Mouse (Mus musculus) neural tube, postnatal 0 days (tissue): Measurements from ENCODE around the gene Mettl13. TPM values are rescaled to one million over a fixed set of nuclear protein-coding genes. Genes with fewer than 3 reads are reported as not detected.

ENCODE experiments used
- polyA plus RNA-seq: library from polyadenylated mRNA; unstranded; fragments of >200 nt; fragmentation: Nextera tagmentation; extraction: Ambion mirVana; gene quantifications from 2 replicates; pipeline ENCODE4 v1.2.1, GENCODE M21; 2015

Mettl13 gene
- polyA plus RNA-seq: 11.4 and 13.7 TPM in 2 replicates

DNA sequence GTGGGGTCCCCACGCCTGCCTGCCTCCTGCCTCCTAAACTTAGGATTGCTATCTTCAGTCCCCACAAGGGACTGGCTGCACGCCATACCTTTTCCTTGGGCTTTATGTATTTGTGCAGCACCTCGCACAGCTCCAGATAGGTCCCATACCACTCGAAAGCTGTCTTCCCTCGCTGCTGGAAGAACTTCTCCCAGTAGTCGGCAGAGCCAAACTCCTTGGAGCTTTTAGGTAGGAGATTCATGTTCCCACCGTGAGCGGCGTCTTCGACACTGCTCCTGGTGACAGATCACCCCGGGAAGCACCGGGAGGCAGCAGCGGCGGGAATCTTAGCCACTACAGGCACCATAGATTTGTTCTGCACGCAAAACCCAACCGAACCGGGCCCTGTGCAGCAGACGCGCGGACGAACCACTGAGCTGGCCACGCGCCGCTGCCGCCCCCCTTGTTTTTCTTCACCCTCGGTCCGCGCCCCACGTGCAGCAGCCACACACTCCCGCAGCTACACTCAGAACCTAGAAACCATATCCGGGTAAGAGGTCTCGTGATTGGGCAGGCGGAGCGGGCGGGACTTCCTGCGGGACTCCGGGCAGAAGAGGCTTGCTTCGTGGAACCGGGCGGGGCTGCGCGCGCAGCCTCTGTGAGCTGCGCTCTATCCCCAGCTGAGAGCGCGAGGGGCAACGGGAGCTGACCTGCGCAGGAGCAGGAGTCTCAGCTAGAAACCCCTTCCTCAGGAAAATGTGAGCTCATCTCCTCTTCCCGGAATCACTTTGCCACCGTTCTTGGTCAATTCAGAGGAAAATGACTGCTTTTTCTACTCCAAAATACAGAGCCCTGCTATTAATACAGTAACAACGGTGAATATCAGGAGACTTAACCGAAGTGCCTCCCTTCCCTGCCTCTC lies at the start of gene Mettl13:
TSS of gene Mettl13 (minus strand) at position 536 of the 901 bp plus-strand sequence.

DNA sequence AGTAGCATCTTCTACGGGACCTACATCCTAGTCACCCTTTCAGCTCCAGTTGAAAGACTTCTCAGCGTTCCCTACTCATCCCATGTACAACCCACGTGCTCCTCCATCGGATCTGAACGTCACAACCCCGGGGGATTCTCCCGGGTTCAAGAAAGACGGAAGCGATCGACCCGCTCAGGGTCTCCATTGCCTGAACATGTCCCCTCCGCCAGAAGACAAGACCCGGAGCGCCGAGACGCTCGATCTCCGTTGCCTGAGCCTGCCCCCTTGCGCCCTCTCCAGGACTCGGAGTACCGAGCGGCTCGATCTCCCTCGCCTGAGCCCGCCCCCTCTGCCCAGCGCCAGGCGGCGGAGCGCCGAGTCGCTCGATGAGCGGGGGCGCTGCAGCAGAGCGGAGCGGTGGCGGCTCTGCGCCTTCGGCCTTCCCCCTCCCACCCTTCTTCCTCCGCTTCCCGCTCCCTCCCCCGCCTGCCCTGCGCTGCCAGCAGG lies 22.0 kb upstream of the Mettl13 start, which contains the start of gene Vamp4:
TSS of gene Vamp4 (plus strand) at position 256 of the 489 bp plus-strand sequence.

Other genes with a start within 250 kb of the Mettl13 start
- gene Dnm3, start 70.5 kb downstream of the Mettl13 start, polyA plus RNA-seq: 54.8 and 61.4 TPM in 2 replicates
- 81.4 and 85.3 TPM in 2 replicates for gene Vamp4, start 22.0 kb upstream of the Mettl13 start, polyA plus RNA-seq
- gene Myoc, start 90.6 kb upstream of the Mettl13 start, polyA plus RNA-seq: 0.23 and 0.32 TPM in 2 replicates
- not detected in 2 replicates for gene Myocos, start 109.7 kb upstream of the Mettl13 start, polyA plus RNA-seq
- gene Prrc2c, start 192.0 kb upstream of the Mettl13 start, polyA plus RNA-seq: 139 and 148 TPM in 2 replicates